Mouse (Mus musculus) heart, embryonic 14.5 days (tissue): ENCODE measurements at regions not wholly inside any gene's neighbourhood (a gene's known extent, or its start where the extent isn't known, plus 50 kb on each side); places are given as distances from the start of the nearest gene placed in this dataset.

Experiments
- ATAC-seq: fragments of 200-750 bp; cut with Nextera tagmentation; 2 replicates; pipeline ENCODE4 v1.8.0; 2017; ENCODE audit warnings: low read depth, moderate TSS enrichment; ENCODE audit not compliant: insufficient number of reproducible peaks, insufficient read depth, low FRiP score
- H3K27ac ChIP-seq, 2 experiments: fragments of 200-500 bp in 1 of 2; fragments of 300-500 bp in 1 of 2; sonication (generic) in 1 of 2; replicated peaks in 1 of 2; 2 replicates each; pipeline ENCODE4 v1.5.1; 2012 to 2014; ENCODE audit warnings: low read depth in 2 of 2, low read length in 2 of 2, control low read depth in 1 of 2, mild to moderate bottlenecking in 1 of 2, mixed read lengths in 1 of 2; ENCODE audit not compliant: control insufficient read depth in 1 of 2, insufficient read depth in 1 of 2
- H3K27me3 ChIP-seq: fragments of 300-500 bp; sonication (generic); 2 replicates; pipeline ENCODE4 v1.6.1; 2014; ENCODE audit warnings: mild to moderate bottlenecking, low read length, control low read depth; ENCODE audit not compliant: control insufficient read depth, insufficient read depth
- H3K36me3 ChIP-seq: fragments of 300-500 bp; sonication (generic); 2 replicates; pipeline ENCODE4 v1.6.1; 2014; ENCODE audit warnings: mild to moderate bottlenecking, control low read depth, low read length, mixed read lengths; ENCODE audit not compliant: control insufficient read depth, insufficient read depth
- H3K4me1 ChIP-seq, 2 experiments: fragments of 200-500 bp in 1 of 2; fragments of 300-500 bp in 1 of 2; sonication (generic) in 1 of 2; 2 replicates each; pipeline ENCODE4 v1.6.1; 2012 to 2014; ENCODE audit warnings: low read length in 2 of 2, control low read depth in 1 of 2, mixed read lengths in 1 of 2; ENCODE audit not compliant: control insufficient read depth in 2 of 2, insufficient read depth in 2 of 2
- H3K4me2 ChIP-seq: fragments of 300-500 bp; sonication (generic); 2 replicates; pipeline ENCODE4 v1.6.1; 2014; ENCODE audit warnings: mild to moderate bottlenecking, low read length
- H3K4me3 ChIP-seq, 2 experiments: fragments of 200-500 bp in 1 of 2; fragments of 300-500 bp in 1 of 2; sonication (generic) in 1 of 2; 2 replicates each; pipeline ENCODE4 v1.5.1; 2012 to 2014; ENCODE audit warnings: low read length in 2 of 2, mild to moderate bottlenecking in 2 of 2, control low read depth in 1 of 2, low read depth in 1 of 2, moderate library complexity in 1 of 2; ENCODE audit not compliant: control insufficient read depth in 1 of 2, insufficient read depth in 1 of 2
- H3K9ac ChIP-seq: fragments of 300-500 bp; sonication (generic); 2 replicates; pipeline ENCODE4 v1.6.1; 2014; ENCODE audit warnings: mild to moderate bottlenecking, low read length
- H3K9me3 ChIP-seq: fragments of 300-500 bp; sonication (generic); 2 replicates; pipeline ENCODE4 v1.6.1; 2016; ENCODE audit warnings: low read length, control low read depth; ENCODE audit not compliant: control insufficient read depth
- WGBS: fragments of 180-500 bp; shearing (Covaris S2); extraction: QIAGEN DNeasy Blood & Tissue Kit; methylation state at CpG from one replicate; pipeline ENCODE4 v1.1.7; 2014; 5-methylcytosine and 5-hydroxymethylcytosine counted together

GRCm38 (mm10) chr13:107378076-107378475 is 356.1 kb upstream of the Kif2a start:
- Histone ChIP-seq H3K9me3 (no peaks in the 10 kb centered on the region), H3K9ac (no peak overlapping the region), H3K36me3 (no peaks in the 10 kb centered on the region), H3K4me2 (no peak overlapping the region), H3K27me3 (no peaks in the 10 kb centered on the region), H3K4me3 (no peak overlapping the region), H3K27ac (no peak overlapping the region), H3K4me1 (no peaks in the 10 kb centered on the region)
- 65% methylated on average over 1 of the region's 1 CpGs for WGBS
- ATAC-seq: no peak

- Histone ChIP-seq H3K4me2 (no peak overlapping the region), H3K9ac (no peak overlapping the region), H3K4me1 (0 out of 4 replicates have a peak, but pooled peaks cover 0 to 3% of the 10 kb centered on the region in 2 experiments), H3K27me3 (no peaks in the 10 kb centered on the region), H3K36me3 (no peaks in the 10 kb centered on the region), H3K9me3 (no peaks in the 10 kb centered on the region), H3K4me3 (no peak overlapping the region), H3K27ac (no peak overlapping the region)
- ATAC-seq: no peak
- WGBS: 79% methylated on average over 3 of the region's 3 CpGs
Measured at GRCm38 (mm10) chr13:107372666-107373065, 350.7 kb upstream of the Kif2a start.

GRCm38 (mm10) chr13:107371616-107372582 is 350.0 kb upstream of the Kif2a start:
- 0 out of 4 replicates have a peak, but pooled peaks cover 0 to 3% of the 10 kb centered on the region in 2 experiments for H3K4me1 ChIP-seq
- WGBS: 35% methylated on average over 17 of the region's 17 CpGs
- H3K9me3 ChIP-seq: no peaks in the 10 kb centered on the region
- ATAC-seq: no peak
- H3K4me3 ChIP-seq: no peak overlapping the region
- H3K27me3 ChIP-seq: no peaks in the 10 kb centered on the region
- no peak overlapping the region for H3K9ac ChIP-seq
- peak overlapping the region; percentile 34 for H3K4me2 ChIP-seq
- H3K27ac ChIP-seq: no peak overlapping the region
- H3K36me3 ChIP-seq: no peaks in the 10 kb centered on the region

- Histone ChIP-seq H3K27ac (no peak overlapping the region), H3K36me3 (no peaks in the 10 kb centered on the region), H3K4me1 (0 out of 4 replicates have a peak, but pooled peaks cover 0 to 3% of the 10 kb centered on the region in 2 experiments), H3K9ac (no peak overlapping the region), H3K4me3 (no peak overlapping the region), H3K4me2 (no peak overlapping the region), H3K27me3 (no peaks in the 10 kb centered on the region), H3K9me3 (no peaks in the 10 kb centered on the region)
- 91% methylated on average over 9 of the region's 9 CpGs for WGBS
- no peak for ATAC-seq
Measured at GRCm38 (mm10) chr13:107367639-107368038, 345.7 kb upstream of the Kif2a start.

- Histone ChIP-seq H3K4me1 (no peaks in the 10 kb centered on the region), H3K9ac (no peak overlapping the region), H3K27ac (no peak overlapping the region), H3K4me3 (no peak overlapping the region), H3K4me2 (no peak overlapping the region), H3K9me3 (no peaks in the 10 kb centered on the region), H3K36me3 (no peaks in the 10 kb centered on the region), H3K27me3 (no peaks in the 10 kb centered on the region)
- 83% methylated on average over 6 of the region's 6 CpGs for WGBS
- no peak for ATAC-seq
Measured at GRCm38 (mm10) chr13:107365766-107366165, 343.8 kb upstream of the Kif2a start.

GRCm38 (mm10) chr13:107365241-107365640 is 343.3 kb upstream of the Kif2a start:
- Histone ChIP-seq H3K27me3 (no peaks in the 10 kb centered on the region), H3K4me1 (no peaks in the 10 kb centered on the region), H3K9ac (no peak overlapping the region), H3K4me3 (no peak overlapping the region), H3K27ac (no peak overlapping the region), H3K36me3 (no peaks in the 10 kb centered on the region), H3K4me2 (no peak overlapping the region), H3K9me3 (no peaks in the 10 kb centered on the region)
- 72% methylated on average over 7 of the region's 7 CpGs for WGBS
- ATAC-seq: no peak

- H3K4me3 ChIP-seq: no peak overlapping the region
- H3K4me2 ChIP-seq: no peak overlapping the region
- H3K4me1 ChIP-seq: no peaks in the 10 kb centered on the region
- H3K27me3 ChIP-seq: no peaks in the 10 kb centered on the region
- no peak overlapping the region for H3K9ac ChIP-seq
- no peak overlapping the region for H3K27ac ChIP-seq
- H3K36me3 ChIP-seq: no peaks in the 10 kb centered on the region
- ATAC-seq: no peak
- H3K9me3 ChIP-seq: no peaks in the 10 kb centered on the region
- WGBS: 66% methylated on average over 8 of the region's 8 CpGs
Measured at GRCm38 (mm10) chr13:107362806-107363687, 341.1 kb upstream of the Kif2a start.
